Mouse (Mus musculus) bone marrow, adult 2 months (tissue): ENCODE data around the gene Phlda2. TPM values are rescaled to one million over a fixed set of nuclear protein-coding genes. Genes with fewer than 3 reads are reported as not detected.
A peak's percentile ranks its signal among the peaks of the same experiment; 100 is the strongest.

Source experiments
- H3K27ac ChIP-seq: fragments of 200-500 bp; 2 replicates; pipeline ENCODE4 v1.5.1; 2012; ENCODE audit warnings: low read depth, mild to moderate bottlenecking, control low read depth, inconsistent platforms, low read length; ENCODE audit not compliant: control insufficient read depth, poor library complexity, insufficient read depth
- H3K4me1 ChIP-seq: fragments of 200-500 bp; 2 replicates; pipeline ENCODE4 v1.6.1; 2011; ENCODE audit warnings: low read length; ENCODE audit not compliant: control insufficient read depth, insufficient read depth
- H3K4me3 ChIP-seq: fragments of 200-500 bp; replicated peaks from 2 replicates; pipeline ENCODE3; 2011; ENCODE audit warnings: mild to moderate bottlenecking, low read depth, low read length, control low read depth; ENCODE audit not compliant: control insufficient read depth
- CTCF ChIP-seq: fragments of 200-500 bp; IDR thresholded peaks from 2 replicates; pipeline ENCODE4 v1.5.1; 2011; ENCODE audit warnings: low read length, control low read depth; ENCODE audit not compliant: control insufficient read depth, insufficient read depth
- POLR2A ChIP-seq: fragments of 200-500 bp; IDR thresholded peaks from 2 replicates; pipeline ENCODE4 v1.6.1; 2011; ENCODE audit warnings: low read depth, mild to moderate bottlenecking, control low read depth, low read length, borderline replicate concordance; ENCODE audit not compliant: control insufficient read depth
- WGBS: fragments of 180-500 bp; shearing (Covaris S2); methylation state at CpG from one replicate; pipeline ENCODE4 v1.1.7; 2018; 5-methylcytosine and 5-hydroxymethylcytosine counted together
- polyA plus RNA-seq: library from polyadenylated mRNA; stranded (reverse); fragments of >200 nt; gene quantifications from 2 replicates; pipeline ENCODE4 v1.2.4, GENCODE M21; 2011; ENCODE audit warnings: low replicate concordance; ENCODE audit not compliant: missing spikeins, insufficient read depth, insufficient read length

Gene Phlda2
- polyA plus RNA-seq, 1 experiment: 9.1 TPM

GRCm38 (mm10) chr7:143495104-143495961 is 7.6 kb downstream of the Phlda2 start:
- no peaks in the 10 kb centered on the region for H3K4me1 ChIP-seq
- H3K4me3 ChIP-seq: no peak overlapping the region
- no peak overlapping the region for H3K27ac ChIP-seq
- 6% methylated on average over 8 of the region's 8 CpGs for WGBS
- TF ChIP-seq POLR2A (no peak), CTCF (no peak)

DNA sequence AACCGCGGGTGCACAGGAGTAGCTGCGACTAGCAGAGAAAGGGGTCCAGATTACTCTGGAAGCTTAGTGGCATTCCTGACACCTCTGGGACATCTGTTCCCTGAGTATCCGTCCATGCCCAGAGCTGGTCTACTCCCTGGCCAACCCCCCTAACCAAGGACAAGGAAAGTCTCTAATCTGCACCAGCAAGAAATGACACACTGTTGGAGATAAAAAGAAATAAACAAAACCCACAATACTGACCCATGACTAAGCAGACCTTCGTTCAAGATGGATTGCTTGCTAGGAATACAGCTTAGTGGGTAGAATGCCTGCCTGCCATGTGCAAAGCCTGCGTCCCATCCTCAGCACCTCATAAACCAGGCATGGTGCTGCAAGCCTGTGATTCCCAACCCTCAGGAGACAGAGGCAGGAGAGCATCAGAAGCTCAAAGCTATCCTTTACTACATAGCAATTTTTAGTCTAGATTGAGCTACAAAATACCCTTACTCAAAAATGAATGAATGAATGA is 9.3 kb downstream of the Phlda2 start:
- Histone ChIP-seq H3K4me3 (no peak overlapping the region), H3K4me1 (no peaks in the 10 kb centered on the region)
- 67% methylated on average over 6 of the region's 6 CpGs for WGBS

DNA sequence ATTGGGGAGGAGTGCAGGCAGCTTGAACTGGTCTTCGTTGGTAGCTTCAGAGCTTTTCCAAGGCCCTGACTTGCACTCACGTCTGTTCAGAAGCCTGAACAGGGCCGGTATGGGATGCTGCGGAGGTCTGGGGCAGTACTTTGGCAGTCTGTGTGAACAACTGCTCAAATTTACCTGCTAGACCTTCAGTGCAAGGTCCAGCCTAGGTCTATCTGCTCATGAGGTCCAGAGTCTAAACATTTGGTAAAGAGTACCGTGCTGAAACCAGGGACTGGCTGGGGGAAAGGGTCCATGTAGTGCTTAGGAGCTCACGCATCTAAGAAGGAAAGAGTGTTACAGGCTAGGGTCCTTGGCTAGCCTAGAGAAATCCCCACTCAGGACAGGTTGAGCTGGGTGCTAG is 13.2 kb downstream of the Phlda2 start:
- Histone ChIP-seq H3K4me3 (no peak overlapping the region), H3K27ac (no peak overlapping the region), H3K4me1 (no peaks in the 10 kb centered on the region)
- WGBS: 85% methylated on average over 6 of the region's 6 CpGs
- no peak for TF ChIP-seq POLR2A
- TF ChIP-seq CTCF: no peak

More for the DNA sequence above, 9.3 kb downstream of the Phlda2 start:
- no peak for TF ChIP-seq POLR2A
- TF ChIP-seq CTCF: no peak
- H3K27ac ChIP-seq: no peak overlapping the region

DNA sequence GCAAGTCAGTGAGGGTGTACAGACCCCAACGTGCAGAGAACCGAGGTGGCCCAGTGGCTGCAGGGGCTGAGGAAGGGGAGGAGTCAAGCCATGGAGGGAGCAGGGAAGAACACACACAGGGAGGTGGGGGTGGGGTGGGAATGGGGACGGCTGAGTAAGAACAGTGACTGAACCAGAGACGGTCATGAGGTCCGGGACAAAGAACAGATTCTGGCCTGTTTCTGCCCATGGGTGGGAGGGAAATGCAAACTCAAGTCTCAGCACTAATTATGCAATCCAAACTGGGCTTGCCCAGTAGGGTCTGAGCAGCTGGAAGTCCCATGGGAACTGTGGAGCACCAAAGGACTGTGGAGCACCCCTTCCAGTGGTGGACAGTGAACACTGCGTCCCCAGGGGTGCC is 20.4 kb downstream of the Phlda2 start:
- Histone ChIP-seq H3K4me1 (no peaks in the 10 kb centered on the region), H3K4me3 (no peak overlapping the region), H3K27ac (no peak overlapping the region)
- 56% methylated on average over 6 of the region's 6 CpGs for WGBS
- TF ChIP-seq CTCF: no peak

GRCm38 (mm10) chr7:143481806-143482387 is 21.1 kb downstream of the Phlda2 start:
- Histone ChIP-seq H3K4me1 (no peaks in the 10 kb centered on the region), H3K4me3 (no peak overlapping the region), H3K27ac (no peak overlapping the region)
- TF ChIP-seq CTCF (no peak), POLR2A (no peak)
- WGBS: 67% methylated on average over 5 of the region's 5 CpGs

DNA sequence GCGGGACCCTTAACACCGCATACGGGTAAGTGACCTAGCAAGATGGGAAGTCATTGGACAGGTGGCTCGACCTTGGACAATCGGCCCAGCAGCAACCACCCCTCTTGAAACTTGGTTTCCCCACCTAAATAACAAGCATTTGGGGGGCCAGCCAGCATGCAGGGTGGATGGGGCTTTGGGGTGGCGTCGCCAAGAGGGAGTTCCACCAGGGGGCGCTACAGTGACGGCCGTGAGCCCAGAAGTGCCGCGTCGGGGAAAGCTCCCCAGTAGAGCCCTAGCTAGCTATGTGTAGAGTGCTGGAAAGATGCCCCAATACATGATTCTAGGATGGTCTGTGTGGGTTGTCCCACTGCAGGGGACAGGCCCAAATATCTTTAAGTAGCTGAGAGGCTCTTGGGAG is 22.5 kb downstream of the Phlda2 start:
- H3K27ac ChIP-seq: no peak overlapping the region
- TF ChIP-seq CTCF (peak; percentile 69; the same call in 1 of the 2 replicates), POLR2A (no peak)
- WGBS: 27% methylated on average over 13 of the region's 13 CpGs
- H3K4me3 ChIP-seq: no peak overlapping the region
- no peaks in the 10 kb centered on the region for H3K4me1 ChIP-seq

- Histone ChIP-seq H3K4me3 (no peak overlapping the region), H3K27ac (no peak overlapping the region), H3K4me1 (no peaks in the 10 kb centered on the region)
- 78% methylated on average over 5 of the region's 5 CpGs for WGBS
- no peak for TF ChIP-seq POLR2A
- TF ChIP-seq CTCF: no peak
Measured at GRCm38 (mm10) chr7:143477800-143478199, 25.1 kb downstream of the Phlda2 start.

- H3K4me1 ChIP-seq: no peaks in the 10 kb centered on the region
- no peak overlapping the region for H3K27ac ChIP-seq
- H3K4me3 ChIP-seq: no peak overlapping the region
- TF ChIP-seq POLR2A (no peak), CTCF (no peak)
- WGBS: 81% methylated on average over 3 of the region's 3 CpGs
Measured at GRCm38 (mm10) chr7:143476702-143477335, 26.1 kb downstream of the Phlda2 start.
